Mouse (Mus musculus): ENCODE results near the gene Sult4a1.

Sult4a1 gene

GRCm38 (mm10) chr15:84094921-84095320, 10.6 kb downstream of the Sult4a1 start:
- DNase-seq = no peak

GRCm38 (mm10) chr15:84086775-84087174, 18.8 kb downstream of the Sult4a1 start:
- DNase-seq = no peak

- no peak for DNase-seq
Measured at GRCm38 (mm10) chr15:84086364-84086763, 19.2 kb downstream of the Sult4a1 start.

GRCm38 (mm10) chr15:84080069-84080468, 25.5 kb downstream of the Sult4a1 start:
- peak; percentile 28 to 39 for DNase-seq

- DNase-seq = no peak
Measured at GRCm38 (mm10) chr15:84079519-84079918, 26.0 kb downstream of the Sult4a1 start.

GRCm38 (mm10) chr15:84078667-84079066, 26.9 kb downstream of the Sult4a1 start:
- no peak for DNase-seq

- DNase-seq = no peak
Measured at GRCm38 (mm10) chr15:84077151-84077550, 28.4 kb downstream of the Sult4a1 start.

GRCm38 (mm10) chr15:84074705-84075185, 30.8 kb downstream of the Sult4a1 start:
- DNase-seq = no peak

GRCm38 (mm10) chr15:84073911-84074704, 31.4 kb downstream of the Sult4a1 start:
- DNase-seq = peak; percentile 34 to 38

GRCm38 (mm10) chr15:84073058-84073457, 32.5 kb downstream of the Sult4a1 start:
- no peak for DNase-seq

- DNase-seq = peak; percentile 24 to 52
Measured at GRCm38 (mm10) chr15:84072226-84072625, 33.3 kb downstream of the Sult4a1 start.

- DNase-seq = no peak
Measured at GRCm38 (mm10) chr15:84070116-84070676, 35.4 kb downstream of the Sult4a1 start.

- no peak for DNase-seq
Measured at GRCm38 (mm10) chr15:84069455-84070050, 36.0 kb downstream of the Sult4a1 start.

- DNase-seq = no peak
Measured at GRCm38 (mm10) chr15:84065701-84066100, 39.9 kb downstream of the Sult4a1 start.

- DNase-seq = peak; percentile 18 to 53
Measured at GRCm38 (mm10) chr15:84065140-84065539, 40.4 kb downstream of the Sult4a1 start, which contains the start of gene Efcab6. Efcab6 (minus strand) TSS chr15:84065379.

- DNase-seq = no peak
Measured at GRCm38 (mm10) chr15:84058841-84059240, 46.7 kb downstream of the Sult4a1 start.

- no peak for DNase-seq
Measured at GRCm38 (mm10) chr15:84056083-84056482, 49.5 kb downstream of the Sult4a1 start.

GRCm38 (mm10) chr15:84053859-84054258, 51.7 kb downstream of the Sult4a1 start:
- peak; percentile 41 to 53 for DNase-seq

GRCm38 (mm10) chr15:84053240-84053639, 52.3 kb downstream of the Sult4a1 start:
- DNase-seq = no peak

GRCm38 (mm10) chr15:84052390-84052789, 53.2 kb downstream of the Sult4a1 start:
- DNase-seq = no peak

- DNase-seq = no peak
Measured at GRCm38 (mm10) chr15:84049570-84049969, 56.0 kb downstream of the Sult4a1 start.

GRCm38 (mm10) chr15:84045562-84045961, 60.0 kb downstream of the Sult4a1 start:
- no peak for DNase-seq

GRCm38 (mm10) chr15:84037067-84037466, 68.5 kb downstream of the Sult4a1 start:
- no peak for DNase-seq

Measured in lung, adult 18-20 months (tissue).